Mouse (Mus musculus) layer of hippocampus, adult 8-10 months (tissue): ENCODE results near the gene Carm1. TPM values are rescaled to one million over a fixed set of nuclear protein-coding genes. Genes with fewer than 3 reads are reported as not detected.
"Not testable (repeated sequence)": the region's sequence is repeated elsewhere in the genome, so short reads cannot be mapped to it uniquely, and the experiment has no call there.

ENCODE experiments used
- DNase-seq, 2 experiments: peaks; one replicate each; pipeline ENCODE4 v3.0.0; 2022; ENCODE audit warnings: low spot score in 2 of 2
- total RNA-seq, 4 experiments: library from RNA; stranded (reverse); gene quantifications; 2 replicates each; pipeline ENCODE4 v1.2.4; 2022

Carm1 gene
- total RNA-seq = 10 to 100 TPM; 77.5 to 91.0 (median 82.4) TPM

DNA sequence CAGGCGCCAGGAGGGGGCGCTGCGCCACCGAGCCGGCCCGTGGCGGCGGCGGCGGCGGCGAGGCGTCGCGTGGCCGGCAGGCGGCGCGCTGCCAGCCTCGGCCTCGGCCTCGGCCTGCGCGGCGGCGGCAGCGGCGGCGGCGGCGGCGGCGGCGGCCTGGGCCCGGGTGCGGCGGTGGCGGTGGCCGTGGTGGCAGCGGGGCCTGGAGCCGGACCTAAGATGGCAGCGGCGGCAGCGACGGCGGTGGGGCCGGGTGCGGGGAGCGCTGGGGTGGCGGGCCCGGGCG lies at the start of gene Carm1:
Gene Carm1, plus strand, starts transcription at position 106 of the 286 bp plus-strand sequence.
- no peak for DNase-seq

GRCm38 (mm10) chr9:21497050-21497542 lies 49.6 kb upstream of the Carm1 start:
- peak; percentile 54 to 55 for DNase-seq

DNA sequence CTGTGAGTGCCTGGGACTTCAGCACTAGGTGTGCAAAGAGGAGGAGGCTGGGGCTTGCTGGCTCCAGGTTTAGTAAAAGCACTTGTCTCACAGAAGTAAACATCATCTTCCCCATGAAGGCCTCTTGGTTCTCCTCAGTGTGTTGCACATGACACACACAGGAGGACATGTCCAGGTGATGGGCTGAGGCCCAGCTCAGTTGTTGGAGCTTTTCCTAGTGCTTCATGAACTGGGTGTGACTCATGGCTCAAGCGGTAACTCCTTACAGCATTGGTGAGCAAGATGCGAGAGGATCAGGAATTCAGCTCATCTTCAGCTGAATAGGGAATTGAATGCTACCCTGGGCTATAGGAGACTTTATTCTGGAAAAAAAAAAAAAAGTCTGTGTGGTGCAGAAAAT lies 49.0 kb upstream of the Carm1 start:
- no peak for DNase-seq

- no peak for DNase-seq
These were observed 48.3 kb upstream of the Carm1 start for GRCm38 (mm10) chr9:21498284-21498902.

DNA sequence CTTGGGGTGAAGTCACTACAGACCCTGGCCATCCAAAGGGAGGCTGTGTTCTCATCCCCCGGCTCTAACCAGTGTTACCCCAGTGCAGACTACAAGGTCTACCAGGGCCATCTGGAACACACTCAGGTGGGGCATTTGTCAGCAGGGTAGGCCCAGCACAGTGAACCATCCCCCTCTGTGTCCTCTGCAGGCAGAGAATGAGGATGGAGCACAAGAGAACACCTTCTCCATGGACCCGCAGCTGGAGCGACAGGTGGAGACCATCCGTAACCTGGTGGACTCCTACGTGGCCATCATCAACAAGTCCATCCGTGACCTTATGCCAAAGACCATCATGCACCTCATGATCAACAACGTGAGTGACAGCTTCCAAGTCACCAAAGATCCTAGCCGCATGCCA lies 43.3 kb upstream of the Carm1 start:
- DNase-seq = no peak

GRCm38 (mm10) chr9:21505767-21506166 lies 40.9 kb upstream of the Carm1 start:
- DNase-seq = no peak

- peak in 1 of 2 experiments; percentile 16 for DNase-seq
These were observed 38.8 kb upstream of the Carm1 start for GRCm38 (mm10) chr9:21507753-21508430.

DNA sequence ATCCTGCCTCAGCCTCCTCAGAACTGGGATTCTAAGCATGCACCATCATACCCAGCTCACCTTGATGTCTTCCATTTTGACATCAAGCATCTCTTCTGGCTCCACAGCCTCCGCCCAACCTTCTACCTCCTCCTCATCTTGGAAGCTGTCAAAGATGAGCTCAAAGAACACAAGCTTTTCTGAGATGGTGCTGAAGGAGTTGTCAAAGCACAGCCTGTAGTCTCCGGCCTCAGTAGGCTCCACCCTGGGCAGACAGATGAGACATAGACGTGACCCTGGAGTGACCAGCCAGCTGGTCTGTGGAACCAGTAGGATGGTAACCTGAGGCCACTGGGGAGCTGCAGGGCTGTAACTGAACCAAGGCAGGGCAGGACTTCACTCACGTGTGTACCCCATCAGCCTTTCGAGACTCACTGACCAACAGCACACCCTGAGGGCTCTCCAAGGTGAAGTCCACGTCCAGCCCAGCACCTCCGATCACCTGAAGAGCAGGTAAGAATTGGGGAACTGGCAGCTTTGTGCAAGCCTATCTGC lies 37.8 kb upstream of the Carm1 start:
- peak in 1 of 2 experiments; percentile 26 for DNase-seq

DNA sequence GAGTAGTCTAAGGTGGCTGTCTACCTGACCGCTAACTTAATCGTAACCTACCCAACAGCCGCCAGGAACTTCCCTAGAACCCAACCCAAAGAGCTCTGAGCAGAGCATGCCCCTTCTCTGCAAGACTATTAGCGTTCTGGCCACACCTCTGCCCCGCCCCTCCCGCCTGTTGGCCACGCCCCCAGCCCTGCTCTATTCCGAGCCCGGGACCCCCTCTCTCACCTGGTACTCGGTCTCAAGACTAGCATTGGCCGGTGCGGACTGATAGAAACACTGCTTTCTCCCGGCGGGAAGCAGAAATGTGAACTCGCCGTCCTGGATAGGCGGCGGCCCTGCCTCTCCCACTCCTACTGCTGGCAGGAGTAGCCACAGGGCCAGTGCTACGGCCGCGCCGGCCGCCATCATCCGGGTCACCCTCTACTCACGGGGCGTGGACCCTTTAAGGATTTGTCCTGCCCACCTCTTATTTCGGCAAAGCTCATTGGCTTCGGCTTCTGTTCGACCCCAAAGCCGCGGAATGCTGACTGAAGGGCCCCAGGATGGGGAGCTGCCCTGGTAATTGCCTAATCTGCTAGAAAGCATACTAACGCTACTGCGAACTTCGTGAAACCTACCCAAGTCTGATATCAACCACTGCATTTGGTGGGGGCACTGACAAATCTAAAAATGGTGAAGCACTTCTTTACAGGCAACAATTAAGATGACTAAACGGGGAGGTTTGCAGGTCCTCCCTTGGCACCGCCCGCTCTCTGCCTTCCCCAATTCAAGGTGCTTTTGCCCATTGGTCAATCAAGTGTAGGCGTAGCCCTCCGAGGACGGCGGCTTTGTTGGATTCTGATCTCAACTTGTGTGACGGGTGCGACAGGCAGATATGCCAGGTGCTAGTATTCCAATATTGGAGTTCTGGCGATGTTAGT lies 36.7 kb upstream of the Carm1 start, which contains the start of gene Tmed1:
Gene Tmed1, minus strand, starts transcription at position 481 of the 917 bp plus-strand sequence.
- DNase-seq = peak; percentile 94 to 95

DNA sequence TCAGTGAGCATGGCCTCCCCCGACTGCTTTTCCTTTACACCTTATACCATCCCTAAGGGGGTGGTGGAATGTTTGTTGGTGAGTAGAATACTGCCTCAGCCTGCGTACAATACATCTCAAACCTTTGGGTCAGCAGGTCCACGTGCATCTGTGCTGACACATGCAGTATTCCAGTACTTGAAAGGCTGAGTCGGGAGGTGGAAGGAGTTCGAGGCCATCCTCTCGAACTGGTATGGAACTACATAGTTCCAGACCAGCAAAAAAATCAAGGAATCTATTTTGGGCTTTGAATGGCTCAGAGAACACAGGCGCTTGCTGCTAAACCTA lies 36.0 kb upstream of the Carm1 start:
- no peak for DNase-seq

DNA sequence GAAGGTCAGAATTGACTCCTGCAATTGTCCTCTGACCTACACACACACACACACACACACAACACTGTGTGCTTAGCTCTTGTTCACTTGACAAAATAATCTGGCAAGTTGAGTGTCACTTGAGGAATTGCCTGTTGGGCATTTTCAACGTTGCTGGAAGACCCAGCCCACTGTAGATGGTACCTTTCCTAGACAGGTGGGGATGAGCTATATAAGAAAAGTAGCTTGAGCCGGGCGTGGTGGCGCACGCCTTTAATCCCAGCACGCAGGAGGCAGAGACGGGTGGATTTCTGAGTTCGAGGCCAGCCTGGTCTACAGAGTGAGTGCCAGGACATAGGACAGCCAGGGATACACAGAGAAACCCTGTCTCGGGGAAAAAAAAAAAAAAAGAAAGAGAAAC lies 35.6 kb upstream of the Carm1 start:
- DNase-seq = no peak

GRCm38 (mm10) chr9:21513466-21513865 lies 33.2 kb upstream of the Carm1 start:
- DNase-seq = no peak

- no peak for DNase-seq
These were observed 28.7 kb upstream of the Carm1 start for GRCm38 (mm10) chr9:21517947-21518495.

GRCm38 (mm10) chr9:21518690-21519089 lies 28.0 kb upstream of the Carm1 start:
- DNase-seq = not testable (repeated sequence)

DNA sequence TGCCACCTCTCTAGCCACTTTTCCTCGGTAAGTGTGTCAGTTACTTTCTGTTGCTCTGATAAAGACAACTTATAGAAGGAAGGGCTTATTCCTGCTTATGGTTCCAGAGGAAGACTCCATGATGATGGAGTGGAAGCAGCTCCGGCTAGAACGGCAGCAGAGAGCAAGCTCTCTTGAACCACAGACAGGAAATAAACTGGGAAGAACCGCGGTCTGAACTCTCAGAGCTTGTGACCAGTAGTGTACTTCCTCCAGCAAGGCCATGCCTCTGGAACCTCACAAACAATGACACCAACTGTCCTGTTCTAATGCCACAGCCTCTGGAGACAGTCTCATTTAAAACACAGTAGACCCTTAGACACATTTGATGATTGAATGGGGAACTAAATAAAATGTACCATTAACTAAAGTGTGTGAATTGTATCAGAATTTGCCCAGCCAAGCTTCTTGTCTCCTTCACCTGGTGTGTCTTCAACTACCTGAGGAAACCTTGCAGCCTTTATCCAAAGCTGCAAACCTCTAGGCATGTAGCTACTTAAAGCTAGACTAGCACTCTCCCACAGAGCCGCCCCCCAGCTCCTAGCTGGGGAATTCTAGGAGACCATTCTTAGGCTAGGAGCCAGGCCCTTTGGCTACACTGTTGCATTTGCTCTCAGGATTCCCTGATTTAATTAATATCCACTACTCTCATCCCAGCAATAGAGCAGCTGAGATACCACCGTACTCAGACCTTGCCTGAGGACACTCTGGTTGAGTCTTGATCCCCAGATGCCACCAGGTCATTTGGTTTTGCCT lies 21.4 kb upstream of the Carm1 start:
- DNase-seq = no peak

DNA sequence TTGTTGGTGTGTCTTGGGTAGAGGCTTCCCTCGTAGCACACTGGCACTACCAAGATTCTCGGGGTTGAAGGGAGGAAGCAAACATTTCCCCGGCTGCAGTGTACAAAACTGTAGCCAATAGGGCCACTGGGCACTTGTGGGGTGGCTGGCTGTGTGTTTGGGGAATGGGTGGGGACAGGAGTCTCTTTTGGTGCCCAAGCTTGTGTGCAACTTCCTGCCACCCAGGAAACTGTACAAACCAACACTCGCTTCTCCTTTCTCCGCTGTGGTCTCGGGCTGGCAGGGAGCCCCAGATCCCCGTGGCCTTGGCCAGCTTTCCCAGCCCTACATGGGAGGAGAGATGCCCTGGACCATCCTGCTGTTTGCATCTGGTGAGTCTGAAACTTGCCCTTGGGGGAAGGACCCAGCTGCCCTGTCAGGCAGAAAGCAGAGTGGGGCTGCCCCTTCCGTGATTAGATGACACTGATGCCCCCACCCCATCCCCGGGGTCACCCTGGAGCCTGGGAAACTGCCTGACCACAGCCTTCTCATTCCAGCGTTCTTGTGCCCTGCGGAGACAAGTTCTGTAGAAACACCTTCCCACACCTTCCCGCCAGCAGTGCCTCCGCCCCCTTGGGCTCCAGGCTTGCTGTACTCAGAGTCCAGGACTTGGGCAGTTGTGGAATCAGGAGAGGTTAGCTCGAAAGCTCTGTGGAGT lies 20.6 kb upstream of the Carm1 start, which contains the start of gene AB124611:
Gene AB124611, plus strand, starts transcription at position 240 of the 697 bp plus-strand sequence.
- no peak for DNase-seq

- DNase-seq = no peak
These were observed 20.1 kb upstream of the Carm1 start for GRCm38 (mm10) chr9:21526634-21526944.

GRCm38 (mm10) chr9:21527100-21527801 lies 19.4 kb upstream of the Carm1 start:
- no peak for DNase-seq

DNA sequence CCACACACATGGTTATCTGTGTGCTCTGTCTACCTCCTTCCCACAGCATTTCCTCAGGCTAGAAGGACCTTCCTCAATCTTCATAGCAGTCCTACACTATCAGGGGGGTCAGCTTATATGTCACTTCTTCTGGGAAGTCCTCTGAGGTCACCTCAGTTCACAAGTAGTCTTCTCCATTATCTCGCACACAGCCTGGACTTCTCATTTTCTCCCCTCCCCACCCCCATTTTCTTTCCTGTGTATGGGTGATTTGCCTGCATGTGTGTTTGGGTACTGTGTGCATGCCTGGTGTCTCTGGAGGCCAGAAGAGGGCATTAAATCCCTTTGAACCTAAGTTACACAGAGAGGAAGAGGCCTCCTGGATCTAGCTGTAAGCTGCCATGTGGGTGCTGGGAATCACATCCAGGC lies 18.8 kb upstream of the Carm1 start:
- DNase-seq = no peak

- no peak for DNase-seq
These were observed 10.2 kb upstream of the Carm1 start for GRCm38 (mm10) chr9:21536501-21536900.
